Mouse (Mus musculus): Measurements from ENCODE around the gene Igf1.

Gene Igf1

DNA sequence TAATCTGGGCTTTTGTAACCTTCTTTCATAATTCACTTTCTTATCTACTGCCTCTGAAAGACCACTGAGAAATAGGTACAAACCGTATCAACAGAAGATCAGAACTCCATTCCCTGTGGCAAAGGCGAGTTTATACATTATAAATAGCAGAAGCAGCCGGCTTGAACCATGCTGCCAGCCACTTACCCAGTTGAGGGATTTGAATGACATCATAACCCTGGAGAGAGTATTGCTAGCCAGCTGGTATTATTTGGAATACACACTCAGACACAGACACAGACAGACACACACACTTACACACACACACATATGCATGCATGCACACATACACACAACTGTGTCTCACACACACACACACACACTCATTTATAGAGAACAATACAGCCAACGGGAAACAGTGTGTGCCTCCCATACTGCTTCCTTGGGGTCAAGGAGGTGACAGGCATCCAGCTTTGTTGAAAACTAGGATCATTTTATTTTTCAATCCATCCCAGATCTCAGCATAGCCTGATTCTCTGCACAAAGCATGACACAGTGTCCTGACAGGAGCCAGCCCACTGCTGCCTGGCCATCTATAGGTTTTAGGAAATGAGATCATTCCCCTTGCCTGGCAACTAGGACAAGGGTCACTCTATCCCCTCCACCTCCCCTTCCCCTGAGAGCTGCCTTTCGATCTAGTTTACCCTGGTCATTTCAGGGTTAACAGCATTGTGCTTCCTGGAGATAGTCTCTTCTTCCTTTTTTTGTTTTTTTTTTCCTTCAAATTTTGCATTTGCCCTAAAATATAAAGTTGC lies at the start of gene Igf1:
Igf1 (plus strand) TSS at position 253 of the 794 bp plus-strand sequence.
- DNase-seq (ENCODE audit: low spot score): no peak

GRCm38 (mm10) chr10:87812157-87813072 lies 45.6 kb upstream of the Igf1 start:
- DNase-seq (ENCODE audit: low spot score): peak; percentile 48

- DNase-seq (ENCODE audit: low spot score): no peak
Measured at GRCm38 (mm10) chr10:87813073-87813590, 44.9 kb upstream of the Igf1 start.

- DNase-seq (ENCODE audit: low spot score): no peak
Measured at GRCm38 (mm10) chr10:87816861-87817260, 41.2 kb upstream of the Igf1 start.

GRCm38 (mm10) chr10:87817786-87818185 lies 40.3 kb upstream of the Igf1 start:
- no peak for DNase-seq (ENCODE audit: low spot score)

DNA sequence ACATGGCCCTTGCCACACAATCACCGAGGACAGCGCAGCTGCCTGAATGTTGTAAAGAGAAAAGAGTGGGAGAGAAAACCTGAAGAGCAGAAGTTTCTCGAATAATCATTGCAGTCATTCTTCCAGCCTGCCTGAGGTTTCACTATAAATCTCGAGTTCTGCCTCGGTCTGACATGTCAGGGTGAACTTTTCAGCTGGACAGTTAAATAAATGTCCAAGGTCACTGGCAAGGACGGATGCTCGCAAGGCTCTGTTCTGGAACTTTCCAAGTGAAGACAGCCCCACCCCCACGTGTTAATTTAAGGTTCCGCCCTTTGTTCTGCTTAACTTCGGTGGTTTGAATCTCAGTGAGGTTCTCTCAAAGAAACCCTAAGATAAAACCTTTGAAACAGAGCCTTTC lies 36.2 kb upstream of the Igf1 start:
- no peak for DNase-seq (ENCODE audit: low spot score)

DNA sequence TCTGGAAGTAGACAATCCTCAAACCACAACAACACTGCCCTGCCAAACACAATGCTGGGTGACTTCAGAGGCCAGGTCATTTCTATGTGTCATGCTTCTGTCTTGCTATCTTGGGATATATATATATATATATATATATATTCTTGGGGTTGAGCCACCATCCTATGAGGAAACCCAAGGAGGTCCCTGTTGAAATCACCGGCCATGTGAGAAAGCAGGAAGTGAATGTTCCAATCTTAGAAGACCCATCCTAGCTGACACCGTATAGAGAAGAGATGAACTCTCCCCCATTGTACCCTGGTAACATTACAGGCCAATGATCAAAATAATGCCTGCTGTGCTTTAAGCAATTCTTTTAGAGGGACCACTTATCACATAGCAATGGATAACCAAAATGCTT lies 28.1 kb upstream of the Igf1 start:
- DNase-seq (ENCODE audit: low spot score): no peak

DNA sequence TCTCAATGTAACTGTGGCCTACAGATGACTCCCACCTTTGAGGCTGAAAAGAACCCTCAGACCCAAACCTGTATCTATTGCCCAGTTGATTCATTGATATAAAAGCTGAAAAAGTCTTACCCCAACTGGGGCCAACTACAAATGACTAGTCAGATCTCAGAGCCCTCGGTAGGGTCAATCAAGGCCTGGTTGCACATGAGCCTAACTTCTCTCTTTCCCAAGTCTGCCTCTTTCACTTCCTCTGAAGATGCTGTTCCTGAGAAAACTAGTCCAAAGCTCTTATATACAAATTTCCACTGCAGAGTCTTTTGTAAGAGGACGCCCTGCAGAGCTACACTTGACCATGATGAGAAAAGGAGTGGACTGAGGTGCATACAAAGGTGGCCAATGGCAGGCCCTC lies 27.4 kb upstream of the Igf1 start:
- DNase-seq (ENCODE audit: low spot score): no peak

DNA sequence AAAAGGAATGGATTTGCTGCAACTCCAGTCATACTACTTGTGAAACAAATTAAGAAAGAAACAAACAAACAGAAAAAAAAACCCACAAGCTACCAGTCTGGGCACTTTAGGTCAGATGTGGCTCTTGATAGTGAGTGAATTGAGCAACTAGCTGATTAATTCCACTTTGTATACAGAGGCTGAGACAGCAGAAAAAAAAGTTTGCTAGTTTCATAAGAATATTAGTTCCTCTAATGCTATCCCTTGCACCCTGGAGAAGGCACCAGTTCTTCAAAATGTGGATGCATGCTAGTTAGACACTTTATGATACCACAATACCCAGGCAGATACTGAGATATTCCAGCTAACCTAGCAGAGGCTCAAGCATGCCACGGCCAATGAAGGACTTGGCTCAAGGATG lies 26.0 kb upstream of the Igf1 start:
- no peak for DNase-seq (ENCODE audit: low spot score)

DNA sequence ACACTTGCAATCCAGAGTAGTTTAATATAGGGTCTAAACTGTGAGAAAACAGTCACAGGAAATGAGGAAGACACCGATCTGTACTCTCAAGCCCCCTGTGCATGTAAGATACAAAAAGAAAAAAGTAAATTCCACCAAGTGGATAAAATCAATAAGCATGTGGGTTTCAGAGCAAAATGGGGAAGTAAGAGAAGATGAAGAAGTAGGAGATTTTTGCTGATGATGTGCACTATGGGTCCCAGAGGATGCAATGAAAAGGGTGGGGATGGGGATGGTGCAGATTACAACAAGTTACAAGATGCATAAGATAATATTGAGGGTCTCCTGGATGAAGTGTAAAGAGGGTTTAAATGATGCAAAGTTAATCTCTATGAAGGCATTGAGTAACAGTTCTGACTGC lies 18.6 kb upstream of the Igf1 start:
- DNase-seq (ENCODE audit: low spot score): no peak

DNA sequence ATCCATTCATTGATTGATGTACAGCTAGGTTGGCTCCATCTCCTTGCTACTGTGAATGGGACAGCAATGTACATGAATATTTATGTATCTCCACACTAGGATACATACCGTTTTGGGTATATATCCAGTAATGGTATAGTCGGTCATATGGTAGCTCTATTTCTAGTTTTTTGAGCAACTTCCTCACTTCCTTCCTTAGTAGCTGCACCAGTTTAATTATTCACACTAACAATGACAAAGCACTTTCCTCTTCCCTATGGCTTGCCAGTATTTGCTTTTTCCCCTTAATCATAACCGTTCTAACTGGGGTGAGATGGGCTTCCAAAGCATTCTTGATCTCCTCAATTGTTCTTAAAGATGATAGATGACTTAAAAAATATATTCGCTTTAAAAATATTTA lies 15.6 kb upstream of the Igf1 start:
- no peak for DNase-seq (ENCODE audit: low spot score)

- no peak for DNase-seq (ENCODE audit: low spot score)
Measured at GRCm38 (mm10) chr10:87844917-87845552, 13.0 kb upstream of the Igf1 start.

GRCm38 (mm10) chr10:87847882-87848281 lies 10.2 kb upstream of the Igf1 start:
- no peak for DNase-seq (ENCODE audit: low spot score)

DNA sequence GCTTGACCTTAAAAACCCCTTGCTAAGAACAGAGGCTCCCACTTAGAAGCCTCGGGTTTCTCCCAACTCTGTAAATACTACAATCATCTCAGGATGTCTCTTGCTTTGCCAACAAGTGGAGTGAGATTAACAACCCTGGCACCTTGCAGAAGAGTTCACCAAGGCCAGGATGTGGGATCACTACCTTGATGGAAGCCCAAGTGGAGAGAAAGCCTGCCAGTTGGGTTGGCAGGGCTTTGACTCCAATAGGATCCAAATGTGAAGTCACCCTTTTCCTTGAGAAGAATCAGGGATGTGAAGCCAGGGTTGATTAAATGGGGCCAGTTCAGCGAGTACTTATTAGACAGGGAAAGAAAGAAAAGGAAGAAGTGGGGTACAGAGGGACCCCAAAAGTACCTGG lies 9.6 kb upstream of the Igf1 start:
- no peak for DNase-seq (ENCODE audit: low spot score)

DNA sequence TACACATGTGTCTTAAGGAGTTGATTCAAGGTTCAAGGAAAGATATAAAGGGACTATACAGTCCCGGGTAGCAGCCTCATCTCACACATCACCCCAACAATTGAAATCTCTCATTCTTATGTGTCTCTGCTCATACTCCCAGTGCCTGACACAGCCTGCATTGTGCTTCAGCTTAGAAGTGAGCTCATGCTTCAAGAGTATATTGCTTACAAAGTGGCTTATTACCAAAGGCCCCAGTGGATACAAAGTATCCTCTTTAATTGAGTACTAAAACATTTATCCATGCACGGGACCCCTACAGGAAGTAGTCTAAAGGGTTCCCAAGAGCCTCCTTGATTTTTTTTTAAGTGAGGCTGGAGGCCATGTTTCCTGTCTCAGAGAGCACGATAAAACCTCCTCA lies 6.6 kb upstream of the Igf1 start:
- no peak for DNase-seq (ENCODE audit: low spot score)

- DNase-seq (ENCODE audit: low spot score): no peak
Measured at GRCm38 (mm10) chr10:87854408-87854807, 3.7 kb upstream of the Igf1 start.

DNA sequence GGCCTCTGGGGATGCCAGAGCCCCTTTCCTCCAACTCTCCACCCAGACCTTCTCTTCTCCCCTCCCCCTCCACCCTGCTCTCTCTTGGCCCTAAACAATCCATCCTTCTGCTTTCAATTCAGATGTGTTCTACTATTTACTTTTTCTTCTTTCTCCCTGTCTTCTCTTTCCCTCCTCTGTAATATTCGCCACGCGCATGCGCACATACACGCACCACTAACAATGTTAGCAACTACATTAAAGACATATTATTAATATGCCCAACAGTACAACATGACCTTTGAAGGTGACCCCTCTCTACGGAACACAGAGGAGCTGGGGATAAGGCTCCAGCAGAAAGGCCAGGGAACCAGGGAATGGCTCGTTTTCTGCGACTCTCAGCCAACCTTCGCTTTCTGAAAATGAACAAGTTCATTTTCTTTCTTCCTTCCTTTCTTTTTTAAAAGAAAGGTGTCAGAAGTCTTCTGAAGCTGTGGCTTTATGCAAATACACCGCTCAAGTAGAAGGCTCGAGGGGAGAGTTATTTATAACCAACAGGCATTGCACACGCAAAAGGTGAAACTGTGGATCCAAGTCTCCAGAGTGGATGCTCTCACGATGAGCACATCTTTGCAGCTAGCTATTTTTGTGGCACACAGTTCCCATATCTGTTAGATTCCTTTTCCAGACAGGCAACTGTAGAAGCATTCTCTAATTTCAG lies 2.5 kb upstream of the Igf1 start:
- no peak for DNase-seq (ENCODE audit: low spot score)

GRCm38 (mm10) chr10:87857215-87857955 lies 680 bp upstream of the Igf1 start:
- no peak for DNase-seq (ENCODE audit: low spot score)

- no peak for DNase-seq (ENCODE audit: low spot score)
Measured at GRCm38 (mm10) chr10:87858939-87859338, 874 bp downstream of the Igf1 start.

DNA sequence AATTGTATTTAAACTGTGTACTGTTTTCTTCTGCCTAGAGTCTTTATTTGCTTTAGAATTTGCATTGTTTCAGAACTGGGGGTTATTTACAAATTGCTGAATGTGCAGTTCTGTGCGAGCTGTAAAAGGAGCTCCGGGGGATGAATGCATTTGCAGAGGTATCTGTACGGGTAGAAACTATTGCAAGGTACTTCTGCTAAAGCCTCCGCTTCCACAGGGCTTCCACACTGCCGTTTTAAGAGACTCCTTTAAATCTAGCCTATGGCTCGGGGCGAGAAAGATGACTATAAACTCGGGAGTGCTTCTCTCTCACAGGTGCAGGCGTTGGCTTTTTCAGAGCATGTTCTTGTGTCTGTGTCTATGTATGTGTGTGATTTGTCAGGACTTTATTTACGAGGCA lies 1.4 kb downstream of the Igf1 start:
- DNase-seq (ENCODE audit: low spot score): no peak
